Mouse (Mus musculus) macrophage (primary cell): Measurements from ENCODE around the gene Elmod3. TPM values are rescaled to one million over a fixed set of nuclear protein-coding genes. Genes with fewer than 3 reads are reported as not detected.
A peak's percentile ranks its signal among the peaks of the same experiment; 100 is the strongest.

Experiments
- H3K27ac ChIP-seq: fragments of 350-480 bp; formaldehyde crosslinking; 2 replicates; pipeline ENCODE4 v1.9.0; 2021
- H3K36me3 ChIP-seq: fragments of 350-480 bp; formaldehyde crosslinking; 2 replicates; pipeline ENCODE4 v1.9.0; 2021; ENCODE audit errors: inconsistent target
- H3K4me3 ChIP-seq: fragments of 350-480 bp; formaldehyde crosslinking; 2 replicates; pipeline ENCODE4 v1.9.0; 2021; ENCODE audit errors: inconsistent target
- H3K79me2 ChIP-seq: fragments of 350-480 bp; formaldehyde crosslinking; 2 replicates; pipeline ENCODE4 v1.9.0; 2021; ENCODE audit errors: inconsistent target
- WGBS: methylation state at CpG from one replicate; pipeline ENCODE4 v1.1.7; 2026; ENCODE audit warnings: inconsistent platforms; ENCODE audit not compliant: missing documents; 5-methylcytosine and 5-hydroxymethylcytosine counted together
- polyA plus RNA-seq: library from polyadenylated mRNA; stranded (reverse); fragments of 250-400 nt; gene quantifications from 3 replicates; pipeline ENCODE4 v1.2.4, GENCODE M21; 2018; ENCODE audit warnings: inconsistent platforms

Elmod3 gene
- polyA plus RNA-seq, 1 experiment from 2014 or later = 7.3 TPM

- H3K79me2 ChIP-seq = no peaks in the 10 kb centered on the region
- WGBS = 53% methylated on average over 12 of the region's 12 CpGs
- peak overlapping the region; percentile 37 for H3K27ac ChIP-seq
- peak overlapping the region; percentile 88 for H3K4me3 ChIP-seq
- H3K36me3 ChIP-seq = no peaks in the 10 kb centered on the region
Observed at GRCm38 (mm10) chr6:72598791-72599557, 761 bp upstream of the Elmod3 start.

GRCm38 (mm10) chr6:72597083-72597874 is 934 bp downstream of the Elmod3 start:
- Histone ChIP-seq H3K27ac (no peak overlapping the region), H3K36me3 (no peaks in the 10 kb centered on the region; the same call in 1 of the 2 replicates), H3K4me3 (peak overlapping the region; percentile 88), H3K79me2 (no peaks in the 10 kb centered on the region)
- 45% methylated on average over 11 of the region's 13 CpGs for WGBS

- Histone ChIP-seq H3K79me2 (no peaks in the 10 kb centered on the region), H3K27ac (no peak overlapping the region), H3K4me3 (no peak overlapping the region), H3K36me3 (peaks cover 4% of the 10 kb centered on the region; the same call in 1 of the 2 replicates)
- WGBS = 86% methylated on average over 5 of the region's 5 CpGs
Observed at GRCm38 (mm10) chr6:72593914-72594313, 4.3 kb downstream of the Elmod3 start.

- WGBS = 95% methylated on average over 6 of the region's 6 CpGs
- H3K4me3 ChIP-seq = no peak overlapping the region
- no peak overlapping the region for H3K27ac ChIP-seq
- H3K36me3 ChIP-seq = peaks cover 4% of the 10 kb centered on the region; the same call in 1 of the 2 replicates
- H3K79me2 ChIP-seq = no peaks in the 10 kb centered on the region
Observed at GRCm38 (mm10) chr6:72593011-72593803, 5.0 kb downstream of the Elmod3 start.

- H3K36me3 ChIP-seq = peaks cover 19% of the 10 kb centered on the region
- H3K4me3 ChIP-seq = no peak overlapping the region
- no peaks in the 10 kb centered on the region for H3K79me2 ChIP-seq
- no peak overlapping the region for H3K27ac ChIP-seq
Observed at GRCm38 (mm10) chr6:72590111-72590510, 8.1 kb downstream of the Elmod3 start.

- no peaks in the 10 kb centered on the region for H3K79me2 ChIP-seq
- no peak overlapping the region for H3K4me3 ChIP-seq
- H3K36me3 ChIP-seq = peaks cover 19% of the 10 kb centered on the region
- H3K27ac ChIP-seq = no peak overlapping the region
Observed at GRCm38 (mm10) chr6:72588307-72588706, 9.9 kb downstream of the Elmod3 start.

GRCm38 (mm10) chr6:72586701-72587100 is 11.5 kb downstream of the Elmod3 start:
- H3K79me2 ChIP-seq = no peaks in the 10 kb centered on the region
- H3K27ac ChIP-seq = no peak overlapping the region
- no peak overlapping the region for H3K4me3 ChIP-seq
- peaks cover 15% of the 10 kb centered on the region for H3K36me3 ChIP-seq
- WGBS = 78% methylated on average over 3 of the region's 3 CpGs

- H3K4me3 ChIP-seq = no peak overlapping the region
- H3K36me3 ChIP-seq = peaks cover 23% of the 10 kb centered on the region
- no peak overlapping the region for H3K27ac ChIP-seq
- 94% methylated on average over 11 of the region's 11 CpGs for WGBS
- no peaks in the 10 kb centered on the region for H3K79me2 ChIP-seq
Observed at GRCm38 (mm10) chr6:72584154-72584553, 14.1 kb downstream of the Elmod3 start.

- 88% methylated on average over 4 of the region's 4 CpGs for WGBS
- H3K79me2 ChIP-seq = no peaks in the 10 kb centered on the region
Observed at GRCm38 (mm10) chr6:72583211-72583839, 14.9 kb downstream of the Elmod3 start.

GRCm38 (mm10) chr6:72581625-72582382 is 16.4 kb downstream of the Elmod3 start:
- peaks cover 17% of the 10 kb centered on the region; the same call in 1 of the 2 replicates for H3K36me3 ChIP-seq
- H3K4me3 ChIP-seq = no peak overlapping the region
- 52% methylated on average over 11 of the region's 11 CpGs for WGBS
- no peak overlapping the region for H3K27ac ChIP-seq
- no peaks in the 10 kb centered on the region for H3K79me2 ChIP-seq

More at GRCm38 (mm10) chr6:72583211-72583839, 14.9 kb downstream of the Elmod3 start:
- no peak overlapping the region for H3K27ac ChIP-seq
- peaks cover 23% of the 10 kb centered on the region for H3K36me3 ChIP-seq
- H3K4me3 ChIP-seq = no peak overlapping the region

- Histone ChIP-seq H3K36me3 (peaks cover 16% of the 10 kb centered on the region; the same call in 1 of the 2 replicates), H3K27ac (no peak overlapping the region), H3K4me3 (no peak overlapping the region), H3K79me2 (no peaks in the 10 kb centered on the region)
- 93% methylated on average over 3 of the region's 3 CpGs for WGBS
Observed at GRCm38 (mm10) chr6:72576041-72576440, 22.2 kb downstream of the Elmod3 start.

GRCm38 (mm10) chr6:72571826-72572225 is 26.4 kb downstream of the Elmod3 start:
- no peaks in the 10 kb centered on the region for H3K79me2 ChIP-seq
- H3K36me3 ChIP-seq = peaks cover 17% of the 10 kb centered on the region; the same call in 1 of the 2 replicates
- WGBS = 97% methylated on average over 3 of the region's 3 CpGs
- H3K4me3 ChIP-seq = no peak overlapping the region
- no peak overlapping the region for H3K27ac ChIP-seq

- WGBS = 92% methylated on average over 10 of the region's 10 CpGs
- Histone ChIP-seq H3K36me3 (peaks cover 11% of the 10 kb centered on the region; the same call in 1 of the 2 replicates), H3K27ac (no peak overlapping the region), H3K79me2 (no peaks in the 10 kb centered on the region), H3K4me3 (no peak overlapping the region)
Observed at GRCm38 (mm10) chr6:72570644-72571397, 27.4 kb downstream of the Elmod3 start.
